Mouse (Mus musculus) megakaryocyte-erythroid progenitor cell, adult 5 weeks (primary cell): ENCODE data around the gene Sfmbt1. TPM values are rescaled to one million over a fixed set of nuclear protein-coding genes. Genes with fewer than 3 reads are reported as not detected.

Experiments
- polyA plus RNA-seq: library from polyadenylated mRNA; stranded (reverse); fragments of >175 nt; gene quantifications from 2 replicates; pipeline ENCODE4 v1.2.3, GENCODE M21; 2012

Sfmbt1 gene
- 2.3 and 2.8 TPM in 2 replicates for polyA plus RNA-seq

GRCm38 (mm10) chr14:30714799-30715617, at the start of gene Sfmbt1:
Gene Sfmbt1, plus strand, starts transcription at chr14:30714849.

GRCm38 (mm10) chr14:30825476-30826131, 111.0 kb downstream of the Sfmbt1 start, which contains the start of gene Tmem110:
Gene Tmem110, plus strand, starts transcription at chr14:30825590.

Other genes starting within 250 kb of the Sfmbt1 start
- gene Dcp1a, start 235.3 kb upstream of the Sfmbt1 start, polyA plus RNA-seq, result 33.2 and 39.0 TPM in 2 replicates
- gene Cacna1d, start 223.4 kb upstream of the Sfmbt1 start, polyA plus RNA-seq, result 0.20 and 0.22 TPM in 2 replicates
- 1,125 and 1,247 TPM in 2 replicates for gene Tkt, start 166.5 kb upstream of the Sfmbt1 start, polyA plus RNA-seq
- gene Prkcd, start 88.6 kb upstream of the Sfmbt1 start, polyA plus RNA-seq, result 83.9 and 100 TPM in 2 replicates
- gene Rft1, start 60.5 kb upstream of the Sfmbt1 start, polyA plus RNA-seq, result 4.5 and 5.6 TPM in 2 replicates
- 24.1 and 25.4 TPM in 2 replicates for gene Tmem110, start 110.7 kb downstream of the Sfmbt1 start, polyA plus RNA-seq
- gene Mustn1, start 164.4 kb downstream of the Sfmbt1 start, polyA plus RNA-seq, result 0.40 and 0.62 TPM in 2 replicates
- not detected in 2 replicates for gene Itih4, start 171.6 kb downstream of the Sfmbt1 start, polyA plus RNA-seq
- not detected in 2 replicates for gene Itih3, start 208.9 kb downstream of the Sfmbt1 start, polyA plus RNA-seq
- gene Itih1, start 228.4 kb downstream of the Sfmbt1 start, polyA plus RNA-seq, result not detected in 2 replicates
- 3.4 and 3.9 TPM in 2 replicates for gene Nek4, start 236.5 kb downstream of the Sfmbt1 start, polyA plus RNA-seq